13 mouse cellular contexts compared by ENCODE assay signal in genomic region chr12:102292501-102293215, GRCm38 (mm10). TPM values are rescaled to one million over a fixed set of nuclear protein-coding genes. Genes with fewer than 3 reads are reported as not detected.
DNase-seq lines count a peak whose midpoint lies in the region; ATAC-seq and TF ChIP-seq lines count a peak whose summit lies in the region.
"Had no signal": no experiment of that assay in that cellular context is flagged by ENCODE, and none has a peak within 500 bp of the region (broad histone marks: within the 10 kb centered on the region; RNA-seq: fewer than 3 reads in every experiment).

No protein-coding gene starts in this region.

- WGBS in kidney, embryonic 15.5 days: 72% methylated on average over 7 of the region's 7 CpGs
- 46% methylated on average over 7 of the region's 7 CpGs for WGBS in spleen, adult 2 months
- 83% methylated on average over 7 of the region's 7 CpGs for WGBS in limb, embryonic 10.5 days

- TF ChIP-seq CTCF in spleen, adult 2 months (IDR thresholded peaks at IDR 0.05; ENCODE audit: extremely low read depth, insufficient read depth, insufficient read length, insufficient replicate concordance): no peak

- no peak for TF ChIP-seq POLR2A in spleen, adult 2 months (IDR thresholded peaks at IDR 0.05; ENCODE audit: low read depth, low read length)

- H3K27me3 ChIP-seq in kidney, embryonic 15.5 days: no peaks in the 10 kb centered on the region
- no peaks in the 10 kb centered on the region for H3K27me3 ChIP-seq in spleen, adult 2 months (ENCODE audit: control insufficient read depth, insufficient read depth, low read length)
- no peaks in the 10 kb centered on the region for H3K27me3 ChIP-seq in limb, embryonic 10.5 days (ENCODE audit: low read depth, poor library complexity, severe bottlenecking)
- H3K27me3 ChIP-seq: liver, embryonic 13.5 days had no signal

- no peak overlapping the region for H3K4me2 ChIP-seq in kidney, embryonic 15.5 days
- H3K4me2 ChIP-seq: heart, embryonic 11.5 days; liver, embryonic 13.5 days had no signal

- H3K4me3 ChIP-seq in kidney, embryonic 15.5 days (replicated peaks): no peak overlapping the region
- H3K4me3 ChIP-seq in spleen, adult 2 months (ENCODE audit: extremely low read depth, insufficient read depth, insufficient read length): no peak overlapping the region
- no peak overlapping the region for H3K4me3 ChIP-seq in limb, embryonic 10.5 days
- H3K4me3 ChIP-seq: liver, embryonic 13.5 days had no signal

- peak overlapping the region; percentile 61; the same call in 1 of the 2 replicates for H3K27ac ChIP-seq in kidney, embryonic 15.5 days
- 0 out of 2 replicates have a peak overlapping the region, but pooled peaks have one; percentile 6 for H3K27ac ChIP-seq in spleen, adult 2 months (ENCODE audit: insufficient read depth, low read length)
- peak overlapping the region; percentile 42; the same call in 1 of the 2 replicates for H3K27ac ChIP-seq in limb, embryonic 10.5 days
- H3K27ac ChIP-seq: liver, embryonic 13.5 days had no signal

- H3K9ac ChIP-seq in kidney, embryonic 15.5 days: no peak overlapping the region
- H3K9ac ChIP-seq: liver, embryonic 13.5 days had no signal

- peaks cover 42% of the 10 kb centered on the region for H3K4me1 ChIP-seq in kidney, embryonic 15.5 days
- H3K4me1 ChIP-seq in spleen, adult 2 months (ENCODE audit: control insufficient read depth, insufficient read depth, insufficient read length): peaks cover 45% of the 10 kb centered on the region
- peaks cover 13% of the 10 kb centered on the region for H3K4me1 ChIP-seq in limb, embryonic 10.5 days

- DNase-seq in kidney, adult 11 months: no peak
- DNase-seq in spleen, adult 2 months (ENCODE audit: low read depth in 1 of 2, low spot score in 2 of 2): no peak
- no peak for DNase-seq in spleen, postnatal 36 days (ENCODE audit: low spot score in 2 of 2)
- DNase-seq in limb, embryonic 10.5 days (ENCODE audit: low spot score): no peak
- peak; percentile 39 to 51 for DNase-seq in thymus, postnatal 36 days
- no peak for DNase-seq in adrenal gland, postnatal 14 days
- DNase-seq: cerebellum, postnatal 10 days; gastrocnemius, postnatal 25 days; heart, postnatal 4 days; liver, embryonic 13.5 days had no signal

- ATAC-seq in kidney, embryonic 15.5 days (replicated peaks; ENCODE audit: low FRiP score): no peak
- ATAC-seq: hindbrain, embryonic 16.5 days had no signal

- H3K36me3 ChIP-seq in kidney, embryonic 15.5 days: peaks cover 5% of the 10 kb centered on the region; the same call in 1 of the 2 replicates
- no peaks in the 10 kb centered on the region for H3K36me3 ChIP-seq in spleen, adult 2 months (ENCODE audit: control insufficient read depth, insufficient read depth, low read length)
- no peaks in the 10 kb centered on the region for H3K36me3 ChIP-seq in limb, embryonic 10.5 days

- no peaks in the 10 kb centered on the region for H3K9me3 ChIP-seq in kidney, embryonic 15.5 days (replicated peaks)
- H3K9me3 ChIP-seq in limb, embryonic 10.5 days (replicated peaks): no peaks in the 10 kb centered on the region
- H3K9me3 ChIP-seq: liver, embryonic 13.5 days had no signal

RNA-seq across cellular contexts. Expression of gene Rin3, which starts 9.8 kb away (rescaled TPM):
- polyA plus RNA-seq in kidney, embryonic 15.5 days (2015; fragmentation: Nextera tagmentation; extraction: Ambion mirVana): 10.0 and 10.5 TPM in 2 replicates
- polyA plus RNA-seq in spleen, adult 2 months (2012; rRNA removed): 63.4 and 67.0 TPM in 2 replicates
- 4.2 and 4.7 TPM in 2 replicates for polyA plus RNA-seq in limb, embryonic 10.5 days (2016; fragmentation: Nextera tagmentation; extraction: Ambion mirVana)
- total RNA-seq in adrenal gland, postnatal 14 days (2021): 19.3 and 28.1 TPM in 2 replicates

Comparison
In these comparisons a context has a peak if more than half of its experiments do, and no peak if none do; other contexts are left out.
1. H3K27ac ChIP-seq: peak in every context shown above with its lines; median percentile 61 in kidney, embryonic 15.5 days; 42 in limb, embryonic 10.5 days; 6 in spleen, adult 2 months.
2. DNase-seq: peak in thymus, postnatal 36 days (2 of 2); none in kidney, adult 11 months (single experiment), spleen, adult 2 months (0 of 2), spleen, postnatal 36 days (0 of 2), limb, embryonic 10.5 days (single experiment) and adrenal gland, postnatal 14 days (single experiment).